Mouse (Mus musculus) urinary bladder, adult 18-20 months (tissue): ENCODE measurements at regions not wholly inside any gene's neighbourhood (a gene's known extent, or its start where the extent isn't known, plus 50 kb on each side); places are given as distances from the start of the nearest gene placed in this dataset.

ENCODE experiments used
- DNase-seq, 2 experiments: peaks; one replicate each; pipeline ENCODE4 v3.0.0; 2022; ENCODE audit warnings: low spot score in 2 of 2, mixed read lengths in 2 of 2

- no peak for DNase-seq
These were observed 275.8 kb downstream of the Gm19410 start for GRCm38 (mm10) chr8:36041222-36041864.

- no peak for DNase-seq
These were observed 277.0 kb downstream of the Gm19410 start for GRCm38 (mm10) chr8:36042594-36042993.
